Mouse (Mus musculus): ENCODE results near the gene Zfp560.

GRCm38 (mm10) chr9:20335994-20336393 is 49.0 kb downstream of the Zfp560 start, which contains the start of gene Olfr18:
- TF ChIP-seq CTCF (IDR thresholded peaks at IDR 0.05; ENCODE audit: insufficient read depth, low read depth, low read length) (no peak), POLR2A (IDR thresholded peaks at IDR 0.05; ENCODE audit: insufficient read depth, low read depth, low read length) (no peak)
